Mouse (Mus musculus): ENCODE results near the gene Tbl2. TPM values are rescaled to one million over a fixed set of nuclear protein-coding genes. Genes with fewer than 3 reads are reported as not detected.

Tbl2 gene
- polyA plus RNA-seq, 2 experiments = 23.2 to 29.8 TPM

GRCm38 (mm10) chr5:135133736-135134405 lies 15.6 kb upstream of the Tbl2 start:
- H3K27me3 ChIP-seq (ENCODE audit: control insufficient read depth, insufficient read depth, low read length) = peaks cover 36% of the 10 kb centered on the region
- peak overlapping the region; percentile 26; the same call in 1 of the 2 replicates for H3K4me2 ChIP-seq (replicated peaks; ENCODE audit: low read depth, low read length, severe bottlenecking)
- H3K27ac ChIP-seq (replicated peaks; ENCODE audit: low read depth, low read length) = no peak overlapping the region
- DNase-seq (ENCODE audit: low spot score) = peak; percentile 62
- H3K36me3 ChIP-seq (ENCODE audit: control insufficient read depth, insufficient read depth, low read length) = no peaks in the 10 kb centered on the region
- H3K9me3 ChIP-seq (ENCODE audit: control insufficient read depth, low read length) = no peaks in the 10 kb centered on the region
- peaks cover 7% of the 10 kb centered on the region; the same call in 1 of the 2 replicates for H3K4me1 ChIP-seq (ENCODE audit: control insufficient read depth, insufficient read depth, low read length)
- no peak for TF ChIP-seq POLR2A (IDR thresholded peaks at IDR 0.05; ENCODE audit: borderline replicate concordance, extremely low read depth, insufficient read depth, insufficient read length)
- ATAC-seq (ENCODE audit: low FRiP score, low read depth) = no peak
- no peak overlapping the region for H3K9ac ChIP-seq (ENCODE audit: low read depth, low read length, severe bottlenecking)
- WGBS = 6% methylated on average over 26 of the region's 26 CpGs
- H3K4me3 ChIP-seq (replicated peaks; ENCODE audit: low read length) = peak overlapping the region; percentile 13; the same call in 1 of the 2 replicates

- ATAC-seq (ENCODE audit: low FRiP score, low read depth) (no peak), DNase-seq (ENCODE audit: low spot score) (no peak)
- Histone ChIP-seq H3K27ac (replicated peaks; ENCODE audit: low read depth, low read length) (no peak overlapping the region), H3K4me1 (ENCODE audit: control insufficient read depth, insufficient read depth, low read length) (peaks cover 7% of the 10 kb centered on the region; the same call in 1 of the 2 replicates), H3K9me3 (ENCODE audit: control insufficient read depth, low read length) (no peaks in the 10 kb centered on the region), H3K36me3 (ENCODE audit: control insufficient read depth, insufficient read depth, low read length) (no peaks in the 10 kb centered on the region), H3K4me2 (replicated peaks; ENCODE audit: low read depth, low read length, severe bottlenecking) (peak overlapping the region; percentile 26; the same call in 1 of the 2 replicates), H3K4me3 (replicated peaks; ENCODE audit: low read length) (peak overlapping the region; percentile 13; the same call in 1 of the 2 replicates), H3K27me3 (ENCODE audit: control insufficient read depth, insufficient read depth, low read length) (peaks cover 36% of the 10 kb centered on the region), H3K9ac (ENCODE audit: low read depth, low read length, severe bottlenecking) (no peak overlapping the region)
- 2% methylated on average over 8 of the region's 8 CpGs for WGBS
- TF ChIP-seq POLR2A (IDR thresholded peaks at IDR 0.05; ENCODE audit: borderline replicate concordance, extremely low read depth, insufficient read depth, insufficient read length) = no peak
These were observed 14.9 kb upstream of the Tbl2 start for GRCm38 (mm10) chr5:135134534-135134933.

- Histone ChIP-seq H3K4me1 (ENCODE audit: control insufficient read depth, insufficient read depth, low read length) (no peaks in the 10 kb centered on the region), H3K27me3 (ENCODE audit: control insufficient read depth, insufficient read depth, low read length) (peaks cover 4% of the 10 kb centered on the region), H3K9me3 (ENCODE audit: control insufficient read depth, low read length) (no peaks in the 10 kb centered on the region), H3K4me3 (replicated peaks; ENCODE audit: low read length) (no peak overlapping the region), H3K4me2 (replicated peaks; ENCODE audit: low read depth, low read length, severe bottlenecking) (no peak overlapping the region), H3K36me3 (ENCODE audit: control insufficient read depth, insufficient read depth, low read length) (no peaks in the 10 kb centered on the region), H3K27ac (replicated peaks; ENCODE audit: low read depth, low read length) (no peak overlapping the region), H3K9ac (ENCODE audit: low read depth, low read length, severe bottlenecking) (no peak overlapping the region)
- no peak for DNase-seq (ENCODE audit: low spot score)
- 55% methylated on average over 2 of the region's 2 CpGs for WGBS
- no peak for ATAC-seq (ENCODE audit: low FRiP score, low read depth)
- TF ChIP-seq POLR2A (IDR thresholded peaks at IDR 0.05; ENCODE audit: borderline replicate concordance, extremely low read depth, insufficient read depth, insufficient read length) = no peak
These were observed 9.6 kb upstream of the Tbl2 start for GRCm38 (mm10) chr5:135139881-135140280.

GRCm38 (mm10) chr5:135144469-135144868 lies 5.0 kb upstream of the Tbl2 start:
- ATAC-seq (ENCODE audit: low FRiP score, low read depth) = no peak

GRCm38 (mm10) chr5:135145532-135145931 lies 3.9 kb upstream of the Tbl2 start:
- H3K4me2 ChIP-seq (replicated peaks; ENCODE audit: low read depth, low read length, severe bottlenecking) = no peak overlapping the region
- H3K9ac ChIP-seq (ENCODE audit: low read depth, low read length, severe bottlenecking) = no peak overlapping the region
- no peak for DNase-seq (ENCODE audit: low spot score)
- H3K27ac ChIP-seq (replicated peaks; ENCODE audit: low read depth, low read length) = no peak overlapping the region
- ATAC-seq (ENCODE audit: low FRiP score, low read depth) = no peak
- no peak overlapping the region for H3K4me3 ChIP-seq (replicated peaks; ENCODE audit: low read length)
- H3K4me1 ChIP-seq (ENCODE audit: control insufficient read depth, insufficient read depth, low read length) = peaks cover 3% of the 10 kb centered on the region; the same call in 1 of the 2 replicates
- 77% methylated on average over 3 of the region's 3 CpGs for WGBS
- no peaks in the 10 kb centered on the region for H3K36me3 ChIP-seq (ENCODE audit: control insufficient read depth, insufficient read depth, low read length)
- TF ChIP-seq POLR2A (IDR thresholded peaks at IDR 0.05; ENCODE audit: borderline replicate concordance, extremely low read depth, insufficient read depth, insufficient read length) = no peak
- no peaks in the 10 kb centered on the region for H3K27me3 ChIP-seq (ENCODE audit: control insufficient read depth, insufficient read depth, low read length)
- no peaks in the 10 kb centered on the region for H3K9me3 ChIP-seq (ENCODE audit: control insufficient read depth, low read length)

More at GRCm38 (mm10) chr5:135144469-135144868, 5.0 kb upstream of the Tbl2 start:
- TF ChIP-seq POLR2A (IDR thresholded peaks at IDR 0.05; ENCODE audit: borderline replicate concordance, extremely low read depth, insufficient read depth, insufficient read length) = no peak
- Histone ChIP-seq H3K9ac (ENCODE audit: low read depth, low read length, severe bottlenecking) (no peak overlapping the region), H3K4me2 (replicated peaks; ENCODE audit: low read depth, low read length, severe bottlenecking) (no peak overlapping the region), H3K4me3 (replicated peaks; ENCODE audit: low read length) (no peak overlapping the region), H3K4me1 (ENCODE audit: control insufficient read depth, insufficient read depth, low read length) (no peaks in the 10 kb centered on the region; the same call in 1 of the 2 replicates), H3K27ac (replicated peaks; ENCODE audit: low read depth, low read length) (no peak overlapping the region), H3K27me3 (ENCODE audit: control insufficient read depth, insufficient read depth, low read length) (no peaks in the 10 kb centered on the region), H3K9me3 (ENCODE audit: control insufficient read depth, low read length) (no peaks in the 10 kb centered on the region), H3K36me3 (ENCODE audit: control insufficient read depth, insufficient read depth, low read length) (no peaks in the 10 kb centered on the region)
- WGBS = 51% methylated on average over 4 of the region's 4 CpGs
- no peak for DNase-seq (ENCODE audit: low spot score)

Measured in limb, embryonic 14.5 days (tissue).